Mouse (Mus musculus): ENCODE results near the gene Tcf7l2.

- TF ChIP-seq MAX (IDR thresholded peaks at IDR 0.05; ENCODE audit: low read length) (no peak), POLR2A (IDR thresholded peaks at IDR 0.05; ENCODE audit: low read depth, low read length) (no peak), IRF4 (IDR thresholded peaks at IDR 0.05; ENCODE audit: low read depth, low read length) (no peak), ELF1 (IDR thresholded peaks at IDR 0.05; ENCODE audit: low read depth, low read length) (no peak), NRF1 (IDR thresholded peaks at IDR 0.05; ENCODE audit: low read depth, low read length) (no peak), BHLHE40 (IDR thresholded peaks at IDR 0.05; ENCODE audit: low read depth, low read length) (no peak), USF1 (IDR thresholded peaks at IDR 0.05; ENCODE audit: low read depth, low read length) (no peak), MYC (IDR thresholded peaks at IDR 0.05; ENCODE audit: low read depth, low read length) (no peak)
Observed at GRCm38 (mm10) chr19:55940538-55941252, 199.1 kb downstream of the Tcf7l2 start.

Measured in CH12.LX (cell line).